Mouse (Mus musculus) layer of hippocampus, adult 2 months (tissue): Measurements from ENCODE around the gene Magohb. TPM values are rescaled to one million over a fixed set of nuclear protein-coding genes. Genes with fewer than 3 reads are reported as not detected.

Experiments
- DNase-seq, 2 experiments: peaks; one replicate each; pipeline ENCODE4 v3.0.0; 2022; ENCODE audit warnings: low spot score in 2 of 2
- H3K27ac ChIP-seq: fragments of 200-600 bp; 2 replicates; pipeline ENCODE4 v1.8.1; 2022
- H3K4me3 ChIP-seq: fragments of 200-600 bp; 2 replicates; pipeline ENCODE4 v1.8.1; 2022; ENCODE audit warnings: mild to moderate bottlenecking
- CTCF ChIP-seq: fragments of 200-600 bp; conservative IDR thresholded peaks from 2 replicates; pipeline ENCODE4 v1.8.1; 2022; ENCODE audit warnings: antibody characterized with exemption, mild to moderate bottlenecking, moderate library complexity
- long read RNA-seq, 2 experiments: library from polyadenylated mRNA; stranded (forward); transcript quantifications; one replicate each; pipeline ENCODE4 v2.0.0; 2021; ENCODE audit warnings: borderline mapping rate in 2 of 2
- total RNA-seq, 2 experiments: library from RNA; stranded (reverse); gene quantifications; 2 replicates each; pipeline ENCODE4 v1.2.3; 2021

The Magohb gene
- 10 to 100 TPM; 11.9 to 15.7 TPM for total RNA-seq
- long read RNA-seq, experiment 1, transcript Magohb-201 (5 exons, 767 nt) = major isoform, 5 of 6 reads
- long read RNA-seq, experiment 1, partial matches to known transcripts = 1 of 6 reads
- long read RNA-seq, experiment 1, other reads (novel, unspliced or antisense) = 0 of 6 reads
- long read RNA-seq, experiment 2, transcript Magohb-201 (5 exons, 767 nt) = major isoform, 6 of 6 reads
- long read RNA-seq, experiment 2, partial matches to known transcripts = 0 of 6 reads
- long read RNA-seq, experiment 2, other reads (novel, unspliced or antisense) = 0 of 6 reads

DNA sequence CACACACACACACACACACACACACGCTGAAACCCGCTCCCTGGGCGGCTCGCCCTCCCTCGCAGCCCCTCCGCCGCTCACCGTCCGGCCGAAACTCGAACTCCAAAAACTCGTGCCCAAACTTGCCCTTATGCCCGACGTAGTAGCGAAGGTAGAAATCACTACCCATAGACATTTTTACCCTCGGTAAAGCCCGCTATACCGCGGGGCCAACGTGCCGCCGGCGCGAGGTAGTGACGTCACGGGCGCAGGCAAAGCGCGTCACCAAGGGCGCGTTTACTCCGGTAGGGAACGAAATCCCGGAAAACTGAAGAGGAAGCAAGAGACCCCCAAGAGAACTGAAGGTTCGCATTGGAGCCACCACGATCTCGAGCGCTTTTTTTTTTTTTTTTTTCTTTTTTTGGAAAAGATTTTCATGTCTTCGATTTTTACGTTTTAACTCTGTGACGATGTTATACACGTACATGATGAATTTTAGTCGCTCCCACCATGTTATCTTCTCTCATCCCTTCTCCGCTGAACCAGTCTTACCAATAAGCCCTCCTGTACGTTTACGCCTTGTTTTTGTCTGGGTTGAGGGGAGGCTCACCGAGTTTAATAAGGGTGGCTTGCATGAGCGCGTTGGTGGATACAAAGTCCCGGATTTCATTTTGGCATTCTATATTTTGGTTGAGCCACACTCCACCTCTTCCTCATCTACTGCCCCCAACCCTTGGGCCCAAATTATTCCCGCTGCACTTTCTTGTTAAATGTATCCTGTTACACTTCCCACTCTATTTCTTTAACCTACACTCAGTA, at the start of gene Magohb:
Gene Magohb, minus strand, starts transcription at position 254 of the 798 bp plus-strand sequence.
- TF ChIP-seq CTCF = no peak
- Histone ChIP-seq H3K4me3 (peak within 1 kb of the TSS; percentile 93), H3K27ac (peak within 1 kb of the TSS; percentile 85)
- DNase-seq = peak; percentile 77 to 88

DNA sequence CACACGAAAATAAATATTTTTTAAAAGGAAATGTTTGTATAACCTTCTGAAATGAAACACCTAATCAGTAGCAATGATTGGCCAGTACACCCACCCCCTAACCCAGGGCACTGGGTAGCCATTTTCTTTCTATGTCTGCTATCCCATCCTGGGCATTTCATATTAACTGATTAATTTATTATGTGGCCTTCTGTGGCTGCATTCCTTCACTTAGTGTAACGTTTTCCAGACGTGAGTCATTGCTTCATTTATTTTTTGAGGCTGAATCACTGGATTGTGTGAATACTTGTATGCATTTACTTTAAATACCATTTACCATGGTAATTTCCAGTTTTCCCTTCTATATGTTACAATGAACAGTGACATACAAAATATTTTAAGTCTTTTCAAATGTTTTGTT, 47.0 kb upstream of the Magohb start:
- no peak for DNase-seq
- H3K4me3 ChIP-seq = no peak overlapping the region
- TF ChIP-seq CTCF = no peak
- H3K27ac ChIP-seq = no peak overlapping the region

DNA sequence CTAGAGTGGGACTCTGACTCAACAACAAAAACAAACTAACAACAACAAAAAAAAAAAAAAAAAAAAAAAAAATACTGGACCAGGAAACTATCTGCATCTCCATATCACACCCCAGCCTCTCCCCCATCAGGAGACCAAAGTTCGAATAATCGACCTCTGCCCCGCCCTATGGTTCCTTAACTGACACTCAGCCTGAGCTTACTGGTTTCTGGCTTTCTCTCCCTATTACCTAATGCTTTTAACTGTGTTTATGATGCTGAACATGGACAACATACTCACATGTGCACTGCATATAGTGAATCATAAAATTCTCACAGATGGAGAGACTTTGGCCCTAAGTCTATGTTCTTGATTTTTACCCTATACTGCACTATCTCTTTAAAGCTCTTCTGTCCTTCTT, 46.3 kb upstream of the Magohb start:
- Histone ChIP-seq H3K4me3 (no peak overlapping the region), H3K27ac (no peak overlapping the region)
- no peak for TF ChIP-seq CTCF
- DNase-seq = no peak

DNA sequence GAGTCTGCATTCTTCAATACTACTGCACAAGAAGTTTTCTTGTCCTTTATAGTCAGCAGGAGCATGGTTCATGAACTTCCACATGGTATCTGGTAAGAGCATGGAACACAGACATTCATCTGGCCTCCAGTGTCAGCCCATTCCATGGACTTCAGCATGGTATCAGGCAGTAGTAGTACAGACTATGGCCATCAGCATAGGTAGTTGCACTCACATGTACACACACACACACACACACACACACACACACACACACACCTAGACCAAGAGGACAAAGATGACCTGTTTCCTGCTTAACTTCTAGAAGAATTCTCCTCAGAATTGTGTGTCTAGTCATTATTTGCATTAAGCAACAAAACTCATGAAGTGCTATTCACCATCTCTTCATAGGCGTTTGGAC, 45.7 kb upstream of the Magohb start:
- no peak for TF ChIP-seq CTCF
- DNase-seq = no peak
- Histone ChIP-seq H3K4me3 (no peak overlapping the region), H3K27ac (no peak overlapping the region)

DNA sequence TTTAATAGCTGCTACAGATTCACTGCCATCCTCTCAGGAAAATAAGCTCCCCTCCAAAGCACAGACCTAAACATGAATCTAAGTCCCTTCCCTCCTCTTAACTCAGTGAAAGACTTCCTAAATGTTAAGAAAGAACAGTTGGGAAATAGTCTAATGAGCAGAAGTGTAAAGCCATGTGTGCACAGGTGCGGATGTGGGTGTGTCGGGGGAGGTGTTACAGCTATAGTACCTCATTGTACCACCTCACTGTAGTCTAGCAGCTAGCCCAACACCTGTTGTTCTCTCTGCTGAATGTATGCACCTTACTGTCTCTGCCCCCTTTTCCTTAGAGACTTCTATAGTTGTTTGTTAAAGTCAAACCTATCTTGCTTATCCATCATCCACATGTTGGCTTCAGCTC, 34.0 kb upstream of the Magohb start:
- H3K27ac ChIP-seq = no peak overlapping the region
- no peak for DNase-seq
- H3K4me3 ChIP-seq = no peak overlapping the region
- no peak for TF ChIP-seq CTCF

DNA sequence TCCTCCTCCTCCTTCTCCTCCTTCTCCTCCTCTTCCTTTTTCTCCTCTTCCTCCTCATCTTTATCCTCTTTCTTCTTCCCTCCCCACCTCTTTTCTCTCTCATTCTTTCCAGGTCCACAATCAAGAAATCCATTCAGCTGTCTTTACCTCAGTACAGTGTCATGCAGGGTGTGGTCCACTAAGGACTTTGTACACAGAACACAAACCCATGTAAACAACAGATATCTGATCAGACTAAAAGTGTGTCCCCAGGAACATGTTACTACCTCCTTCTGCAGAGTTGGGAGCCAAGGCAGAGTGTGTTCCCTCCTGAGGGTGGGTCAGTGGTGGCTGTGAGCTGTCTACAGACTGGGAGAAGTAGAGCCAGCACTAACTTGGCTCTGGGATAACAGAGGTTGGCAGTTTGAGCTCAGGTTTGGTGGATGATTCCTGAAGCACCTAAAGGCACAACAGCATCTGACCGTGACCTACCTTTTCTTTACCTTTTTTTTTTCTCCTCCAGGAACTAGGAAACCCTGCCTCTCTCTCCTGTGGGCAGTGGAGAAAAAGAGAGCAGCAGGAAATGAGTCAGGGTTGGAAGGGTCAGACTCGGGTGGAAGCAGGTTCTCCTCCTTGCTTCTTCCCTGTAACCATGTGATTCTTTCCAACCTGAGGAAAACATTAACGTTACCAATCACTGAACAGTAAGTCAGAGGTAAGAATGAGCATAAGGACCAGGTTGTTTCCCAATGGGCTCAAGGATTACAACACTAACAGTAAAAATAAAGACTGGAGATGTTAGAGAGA, 29.0 kb upstream of the Magohb start:
- no peak overlapping the region for H3K27ac ChIP-seq
- no peak for TF ChIP-seq CTCF
- no peak overlapping the region for H3K4me3 ChIP-seq
- DNase-seq = no peak

DNA sequence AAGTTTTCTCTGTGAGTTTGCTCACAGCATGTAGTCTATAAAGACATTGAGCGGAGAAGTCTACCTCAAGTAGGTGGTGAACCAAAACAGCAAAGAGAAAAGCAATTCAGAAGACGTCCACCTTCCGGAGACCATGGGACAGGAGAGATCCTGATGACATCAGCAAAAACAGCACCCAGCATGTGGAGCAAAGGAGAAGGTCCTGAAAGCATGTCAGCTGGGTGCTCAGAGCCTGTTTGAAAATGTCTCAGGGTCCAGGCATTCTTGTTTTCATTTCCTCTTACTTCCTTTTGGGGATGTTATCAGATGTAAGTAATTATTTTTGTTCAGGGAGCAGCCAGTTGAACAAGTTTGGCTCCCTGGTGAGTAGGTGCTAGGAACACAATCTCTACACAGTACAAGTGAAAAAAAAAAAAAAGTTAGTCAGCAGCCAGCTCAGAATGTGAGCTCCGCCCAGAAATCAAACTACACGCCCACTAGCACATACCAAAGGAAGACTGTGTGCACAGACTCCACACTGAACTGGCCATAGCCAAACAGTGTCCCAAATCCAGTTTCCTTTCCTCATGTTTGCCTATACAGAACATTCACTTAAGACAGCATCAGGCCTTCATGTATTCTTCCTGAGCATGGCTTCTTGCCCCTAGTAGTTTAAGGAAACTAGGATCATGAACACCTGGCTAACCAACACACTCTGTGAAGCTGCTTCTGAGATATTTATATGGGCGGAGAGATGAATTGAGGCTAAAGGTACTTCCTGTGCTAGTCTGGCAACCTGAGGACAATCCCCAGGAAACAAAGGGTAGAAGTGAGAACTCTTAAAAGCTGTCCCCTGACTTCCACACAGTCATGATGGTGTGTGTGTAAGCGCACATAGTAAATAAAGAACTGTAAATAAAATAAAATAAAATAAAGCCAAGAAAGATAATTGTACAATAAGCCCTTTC, 23.4 kb upstream of the Magohb start:
- no peak overlapping the region for H3K27ac ChIP-seq
- DNase-seq = no peak
- H3K4me3 ChIP-seq = no peak overlapping the region
- TF ChIP-seq CTCF = no peak

DNA sequence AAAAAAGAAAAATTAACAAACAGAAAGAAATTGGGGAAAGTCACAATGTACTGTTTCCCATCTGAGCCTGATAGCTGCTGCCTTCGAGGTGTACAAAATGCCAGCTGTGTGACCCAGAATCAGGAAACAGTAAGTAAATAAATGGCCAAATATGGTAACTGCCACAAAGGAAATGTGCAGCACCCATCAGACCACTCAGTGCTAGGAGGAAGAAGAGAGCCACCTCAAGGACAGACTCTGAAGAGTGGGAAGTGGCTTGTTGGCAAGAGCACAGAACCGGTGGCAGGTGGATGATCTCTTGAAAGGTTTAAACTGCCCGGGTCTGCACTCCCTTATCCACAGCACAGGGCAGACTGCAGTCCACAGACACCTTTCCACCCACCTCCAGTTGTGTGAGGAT, 15.0 kb upstream of the Magohb start:
- TF ChIP-seq CTCF = no peak
- no peak for DNase-seq
- Histone ChIP-seq H3K27ac (no peak overlapping the region), H3K4me3 (no peak overlapping the region)

DNA sequence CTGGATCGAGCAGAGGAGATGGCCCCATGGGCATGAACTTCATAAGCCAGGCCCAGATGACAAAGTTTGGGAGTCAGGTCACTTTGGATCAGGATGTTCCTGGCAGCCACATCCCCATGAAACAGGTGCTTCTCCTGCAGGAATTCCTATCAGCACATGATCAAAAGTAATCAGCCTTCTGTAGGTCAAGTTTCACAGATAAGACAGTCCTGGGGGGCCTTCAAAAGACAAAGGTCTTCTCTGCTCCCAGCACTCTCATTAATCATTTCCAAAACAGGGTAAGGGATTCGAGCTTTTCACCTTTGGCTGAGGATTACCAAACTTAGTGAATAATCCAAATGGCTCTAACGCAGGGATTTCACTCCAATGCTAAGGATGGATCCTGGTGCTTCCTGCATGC, 11.7 kb upstream of the Magohb start:
- Histone ChIP-seq H3K27ac (no peak overlapping the region), H3K4me3 (no peak overlapping the region)
- no peak for DNase-seq
- TF ChIP-seq CTCF = no peak

DNA sequence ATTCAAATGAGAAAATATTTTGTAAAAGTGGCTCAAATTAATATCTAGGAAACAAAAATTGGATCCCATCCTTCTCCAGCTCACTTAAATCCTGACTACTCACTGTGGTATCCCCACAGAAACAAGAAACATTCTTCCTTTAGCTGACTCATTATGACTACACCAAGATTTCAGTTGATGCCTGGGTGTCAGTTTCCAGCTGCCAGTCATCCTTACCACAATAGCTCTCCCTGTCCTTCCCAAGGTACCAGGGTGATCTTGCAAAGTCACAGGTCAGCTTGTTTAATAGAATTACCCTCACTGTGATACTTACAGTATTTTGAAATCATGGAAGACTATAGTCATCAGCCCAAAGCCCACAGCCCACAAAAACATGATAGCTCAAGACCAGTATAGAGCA, 5.5 kb upstream of the Magohb start:
- Histone ChIP-seq H3K4me3 (no peak overlapping the region), H3K27ac (no peak overlapping the region)
- no peak for DNase-seq
- no peak for TF ChIP-seq CTCF

DNA sequence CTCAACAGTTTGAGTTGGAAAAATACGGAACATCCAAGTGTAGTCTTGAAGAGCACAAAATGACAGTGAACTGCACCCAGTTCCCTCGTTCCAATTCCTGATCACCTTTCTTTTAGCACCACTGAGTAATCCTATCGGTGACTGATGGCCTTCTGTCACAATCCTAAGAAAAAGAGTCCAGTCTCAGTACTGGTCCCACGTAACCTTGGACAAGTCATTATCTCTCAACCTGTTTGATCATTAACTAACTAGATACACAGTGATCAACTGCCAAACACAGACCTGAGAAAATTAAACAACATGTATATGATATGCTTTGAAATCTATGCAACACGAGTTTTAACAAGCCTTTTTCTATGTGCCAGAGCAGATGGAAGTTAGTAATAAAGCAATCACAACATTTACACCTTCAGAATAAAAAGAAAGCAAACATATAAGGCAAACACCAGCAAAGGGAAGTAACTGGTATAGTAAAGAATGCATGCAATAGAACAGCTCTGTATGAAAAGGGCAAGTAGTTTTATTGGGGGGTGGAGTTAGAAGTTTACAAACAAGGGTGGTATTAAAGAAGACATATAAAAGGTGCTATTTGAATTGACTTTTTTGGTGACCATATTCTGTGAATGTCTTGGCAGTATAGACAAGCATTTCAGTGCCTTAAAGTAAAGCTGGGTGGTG, 1.5 kb upstream of the Magohb start:
- DNase-seq = no peak
- TF ChIP-seq CTCF = no peak

DNA sequence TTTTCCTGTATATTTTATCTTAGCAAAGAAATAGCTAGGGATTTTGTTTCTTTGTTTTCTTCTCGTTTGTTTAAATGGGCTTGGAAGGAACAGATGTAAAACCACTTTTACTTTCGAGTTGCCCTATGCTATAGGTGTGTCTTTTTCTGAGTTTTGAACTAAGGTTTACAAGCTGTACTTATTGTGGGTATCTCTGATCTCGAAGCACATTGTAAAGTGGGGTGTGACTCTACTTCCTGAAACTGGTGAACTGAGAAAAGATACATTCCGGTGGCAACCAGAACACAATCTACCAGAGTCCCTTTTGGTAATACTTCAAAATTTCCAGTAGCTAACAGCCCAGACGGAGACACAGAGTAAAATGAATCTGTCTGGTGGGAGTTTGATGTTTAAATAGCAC, 872 bp upstream of the Magohb start:
- peak overlapping the region; percentile 85 for H3K27ac ChIP-seq
- TF ChIP-seq CTCF = no peak
- H3K4me3 ChIP-seq = peak overlapping the region; percentile 93
- no peak for DNase-seq

More for the DNA sequence above, 1.5 kb upstream of the Magohb start:
- Histone ChIP-seq H3K27ac (no peak overlapping the region), H3K4me3 (no peak overlapping the region)
